Mouse (Mus musculus) CH12.LX (cell line): ENCODE results near the gene Dync2h1. TPM values are rescaled to one million over a fixed set of nuclear protein-coding genes. Genes with fewer than 3 reads are reported as not detected.

ENCODE experiments used
- DNase-seq: peaks from one replicate; pipeline ENCODE4 v3.0.0-alpha.2; 2013; ENCODE audit errors: extremely low read depth
- H3K27ac ChIP-seq: 2 replicates; pipeline ENCODE4 v1.5.1; 2012; ENCODE audit warnings: low read depth, mild to moderate bottlenecking, control low read depth, moderate library complexity; ENCODE audit not compliant: insufficient read depth
- H3K27me3 ChIP-seq: replicated peaks from 2 replicates; pipeline ENCODE3; 2012; ENCODE audit warnings: inconsistent platforms
- H3K36me3 ChIP-seq, 2 experiments: replicated peaks in 1 of 2; 2 replicates each; pipeline versions ENCODE3 to v1.6.1; 2012; ENCODE audit warnings: inconsistent platforms in 1 of 2, low read length in 1 of 2, mild to moderate bottlenecking in 1 of 2, mixed read lengths in 1 of 2, moderate library complexity in 1 of 2; ENCODE audit not compliant: control insufficient read depth in 1 of 2, insufficient read depth in 1 of 2
- H3K4me1 ChIP-seq, 2 experiments: 2 replicates each; pipeline ENCODE4 v1.6.1; 2012; ENCODE audit warnings: inconsistent platforms in 1 of 2, moderate library complexity in 1 of 2; ENCODE audit not compliant: insufficient read depth in 2 of 2, control insufficient read depth in 1 of 2
- H3K4me2 ChIP-seq: 2 replicates; pipeline ENCODE4 v1.6.1; 2012; ENCODE audit warnings: low read depth, mild to moderate bottlenecking, control low read depth; ENCODE audit not compliant: poor library complexity, insufficient read depth, severe bottlenecking
- H3K4me3 ChIP-seq, 3 experiments: fragments of 150-350 bp in 1 of 3; sonication (generic) in 1 of 3; replicated peaks in 1 of 3; 2 replicates each; pipeline versions ENCODE3 to v1.5.1; 2011 to 2012; ENCODE audit warnings: low read depth in 2 of 3, low read length in 2 of 3, mild to moderate bottlenecking in 2 of 3, moderate library complexity in 2 of 3, control low read depth in 1 of 3, improper control_type of control experiment in 1 of 3, inconsistent platforms in 1 of 3, mixed read lengths in 1 of 3; ENCODE audit not compliant: poor library complexity in 1 of 3
- H3K79me2 ChIP-seq: replicated peaks from 2 replicates; pipeline ENCODE4 v1.6.1; 2012; ENCODE audit warnings: mild to moderate bottlenecking, moderate library complexity; ENCODE audit not compliant: control insufficient read depth, poor library complexity, insufficient read depth, severe bottlenecking; ENCODE audit errors: extremely low read depth
- H3K9ac ChIP-seq: 2 replicates; pipeline ENCODE4 v1.6.1; 2012; ENCODE audit warnings: low read depth, mild to moderate bottlenecking, control low read depth, moderate library complexity; ENCODE audit not compliant: insufficient read depth
- H3K9me3 ChIP-seq: replicated peaks from 2 replicates; pipeline ENCODE3; 2012; ENCODE audit warnings: low read length, inconsistent platforms, mixed read lengths
- BHLHE40 ChIP-seq: IDR thresholded peaks from 2 replicates; pipeline ENCODE4 v1.6.1; 2011; ENCODE audit warnings: mild to moderate bottlenecking, low read depth, low read length, improper control_type of control experiment
- CHD2 ChIP-seq: IDR thresholded peaks from 2 replicates; pipeline ENCODE4 v1.6.1; 2011; ENCODE audit warnings: low read length, improper control_type of control experiment
- CTCF ChIP-seq, 2 experiments: IDR thresholded peaks in 1 of 2; conservative IDR thresholded peaks in 1 of 2; 2 replicates each; pipeline ENCODE4 v1.5.1; 2011 to 2012; ENCODE audit warnings: low read depth in 2 of 2, low read length in 2 of 2, improper control_type of control experiment in 1 of 2, inconsistent platforms in 1 of 2, mild to moderate bottlenecking in 1 of 2, moderate library complexity in 1 of 2
- E2F4 ChIP-seq: IDR thresholded peaks from 2 replicates; pipeline ENCODE4 v1.6.1; 2011; ENCODE audit warnings: low read depth, low read length, improper control_type of control experiment; ENCODE audit not compliant: insufficient replicate concordance
- ELF1 ChIP-seq: IDR thresholded peaks from 2 replicates; pipeline ENCODE4 v1.6.1; 2014; ENCODE audit warnings: low read depth, mild to moderate bottlenecking, inconsistent platforms, low read length, improper control_type of control experiment
- EP300 ChIP-seq: IDR thresholded peaks from 2 replicates; pipeline ENCODE4 v1.6.1; 2011; ENCODE audit warnings: low read length, improper control_type of control experiment
- GABPA ChIP-seq: IDR thresholded peaks from 2 replicates; pipeline ENCODE4 v1.6.1; 2012; ENCODE audit warnings: low read depth, low read length, improper control_type of control experiment, inconsistent platforms; ENCODE audit not compliant: insufficient replicate concordance
- IRF4 ChIP-seq: IDR thresholded peaks from 2 replicates; pipeline ENCODE4 v1.6.1; 2014; ENCODE audit warnings: low read depth, mild to moderate bottlenecking, inconsistent platforms, low read length, improper control_type of control experiment
- JUN ChIP-seq: IDR thresholded peaks from 2 replicates; pipeline ENCODE4 v1.6.1; 2011; ENCODE audit warnings: low read depth, mild to moderate bottlenecking, low read length, improper control_type of control experiment, moderate library complexity; ENCODE audit not compliant: insufficient read depth
- KAT2A ChIP-seq: IDR thresholded peaks from 2 replicates; pipeline ENCODE4 v1.6.1; 2012; ENCODE audit warnings: low read length, improper control_type of control experiment, inconsistent platforms; ENCODE audit not compliant: insufficient replicate concordance
- MAFK ChIP-seq: IDR thresholded peaks from 2 replicates; pipeline ENCODE4 v1.6.1; 2011; ENCODE audit warnings: low read length, improper control_type of control experiment; ENCODE audit not compliant: insufficient replicate concordance
- MEF2A ChIP-seq: IDR thresholded peaks from 2 replicates; pipeline ENCODE4 v1.6.1; 2014; ENCODE audit warnings: low read depth, mild to moderate bottlenecking, inconsistent platforms, low read length, improper control_type of control experiment, borderline replicate concordance
- MXI1 ChIP-seq: IDR thresholded peaks from 2 replicates; pipeline ENCODE4 v1.6.1; 2011; ENCODE audit warnings: mild to moderate bottlenecking, low read depth, low read length, improper control_type of control experiment
- NELFE ChIP-seq: IDR thresholded peaks from 2 replicates; pipeline ENCODE4 v1.6.1; 2011; ENCODE audit warnings: low read depth, low read length, improper control_type of control experiment
- NRF1 ChIP-seq: IDR thresholded peaks from 2 replicates; pipeline ENCODE4 v1.6.1; 2014; ENCODE audit warnings: low read depth, mild to moderate bottlenecking, inconsistent platforms, low read length, improper control_type of control experiment, moderate library complexity
- RCOR1 ChIP-seq: conservative IDR thresholded peaks from 2 replicates; pipeline ENCODE4 v1.6.1; 2012; ENCODE audit warnings: low read depth, mild to moderate bottlenecking, inconsistent platforms, low read length, improper control_type of control experiment
- SIN3A ChIP-seq: IDR thresholded peaks from 2 replicates; pipeline ENCODE4 v1.6.1; 2012; ENCODE audit warnings: low read length, improper control_type of control experiment, inconsistent platforms
- SMC3 ChIP-seq: IDR thresholded peaks from 2 replicates; pipeline ENCODE4 v1.6.1; 2011; ENCODE audit warnings: low read depth, low read length, improper control_type of control experiment
- TCF12 ChIP-seq: IDR thresholded peaks from 2 replicates; pipeline ENCODE4 v1.6.1; 2014; ENCODE audit warnings: low read depth, mild to moderate bottlenecking, inconsistent platforms, low read length, improper control_type of control experiment
- ZC3H11A ChIP-seq: IDR thresholded peaks from 2 replicates; pipeline ENCODE4 v1.6.1; 2012; ENCODE audit warnings: low read depth, mild to moderate bottlenecking, inconsistent platforms, low read length, improper control_type of control experiment
- ZKSCAN1 ChIP-seq: IDR thresholded peaks from 2 replicates; pipeline ENCODE4 v1.6.1; 2012; ENCODE audit warnings: low read depth, inconsistent platforms, low read length, improper control_type of control experiment, borderline replicate concordance
- ZNF384 ChIP-seq: IDR thresholded peaks from 2 replicates; pipeline ENCODE4 v1.6.1; 2012; ENCODE audit warnings: low read depth, low read length, improper control_type of control experiment, inconsistent platforms
- dilution Hi-C: fragments of 300-500 bp; cut with MboI; formaldehyde crosslinking; loops from 2 replicates; pipeline ENCODE4 v1.14.3; 2020; ENCODE audit warnings: low sequenced_read_pairs; ENCODE audit not compliant: extremely low pct_unique_long_range_greater_than_20kb, extremely low pct_ligation_motif_present
- in situ Hi-C: fragments of 300-500 bp; cut with MboI; formaldehyde crosslinking; loops from 3 replicates; pipeline ENCODE4 v1.14.3; 2019; ENCODE audit warnings: low sequenced_read_pairs, low pct_ligation_motif_present, low pct_unique_long_range_greater_than_20kb, mixed read lengths
- polyA plus RNA-seq: library from polyadenylated mRNA; unstranded; fragments of >175 nt; gene quantifications from 2 replicates; pipeline ENCODE4 v1.2.1, GENCODE M21; 2012; ENCODE audit warnings: low read depth; ENCODE audit not compliant: insufficient read length
- total RNA-seq, 2 experiments: library from RNA; depleted of rRNA; stranded (reverse); fragments of 300-350 nt in 1 of 2; fragments of >200 nt in 1 of 2; gene quantifications; 2 replicates each; pipeline ENCODE4 v1.2.3; 2012 to 2014

Dync2h1 gene
- total and polyA plus RNA-seq, 3 experiments, result 2.9 to 4.9 (median 4.0) TPM

DNA sequence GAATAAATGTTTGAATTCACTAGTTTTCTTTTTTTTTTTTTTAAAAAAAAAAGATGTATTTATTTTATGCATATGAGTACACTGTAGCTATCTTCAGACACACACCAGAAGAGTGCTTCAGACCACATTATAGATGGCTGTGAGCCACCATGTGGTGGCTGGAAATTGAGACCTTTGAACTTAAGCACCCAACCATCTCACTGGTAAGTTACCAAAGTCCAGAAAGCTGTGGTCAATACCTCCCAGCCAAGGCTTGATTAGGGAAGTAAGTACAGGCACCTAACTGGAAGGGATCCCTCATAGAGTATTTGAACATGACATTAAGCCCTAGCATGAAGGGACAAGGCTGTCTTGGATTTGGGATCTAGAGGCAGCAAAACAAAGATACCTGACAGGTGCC is 292.9 kb downstream of the Dync2h1 start:
- dilution Hi-C loops, result no loop called here

GRCm38 (mm10) chr9:6881187-6881984 is 302.9 kb downstream of the Dync2h1 start:
- Histone ChIP-seq H3K9me3 (no peaks in the 10 kb centered on the region), H3K79me2 (no peaks in the 10 kb centered on the region), H3K27me3 (no peaks in the 10 kb centered on the region), H3K4me1 (no peaks in the 10 kb centered on the region), H3K9ac (no peak overlapping the region), H3K4me2 (no peak overlapping the region), H3K36me3 (no peaks in the 10 kb centered on the region), H3K27ac (no peak overlapping the region), H3K4me3 (no peak overlapping the region)
- DNase-seq, result no peak
- TF ChIP-seq NRF1 (no peak), MXI1 (no peak), BHLHE40 (no peak), SIN3A (no peak)
- in situ Hi-C loops (no loop called here), dilution Hi-C loops (no loop called here)

More for the DNA sequence above, 292.9 kb downstream of the Dync2h1 start:
- H3K9me3 ChIP-seq, result no peaks in the 10 kb centered on the region
- in situ Hi-C loops, result no loop called here
- no peak for DNase-seq
- H3K9ac ChIP-seq, result no peak overlapping the region
- no peak overlapping the region for H3K27ac ChIP-seq
- no peak overlapping the region for H3K4me2 ChIP-seq
- TF ChIP-seq NELFE, result no peak
- no peak for TF ChIP-seq CTCF (conservative IDR thresholded peaks at IDR 0.05 in 1 of 2, IDR thresholded peaks at IDR 0.05 in 1 of 2; ENCODE audit: low read depth in 2 of 2, low read length in 2 of 2)
- no peak for TF ChIP-seq KAT2A
- no peak for TF ChIP-seq SMC3
- no peak for TF ChIP-seq ZC3H11A
- no peak for TF ChIP-seq GABPA
- TF ChIP-seq EP300, result no peak
- no peak for TF ChIP-seq RCOR1
- TF ChIP-seq MAFK, result no peak
- TF ChIP-seq TCF12, result no peak
- TF ChIP-seq ELF1, result no peak
- TF ChIP-seq JUN, result no peak
- TF ChIP-seq SIN3A, result no peak
- TF ChIP-seq IRF4, result no peak
- TF ChIP-seq ZNF384, result no peak
- TF ChIP-seq CHD2, result no peak
- TF ChIP-seq ZKSCAN1, result no peak
- TF ChIP-seq E2F4, result no peak
- TF ChIP-seq MEF2A, result no peak
- no peaks in the 10 kb centered on the region for H3K36me3 ChIP-seq
- H3K4me3 ChIP-seq, result no peak overlapping the region
- H3K4me1 ChIP-seq, result no peaks in the 10 kb centered on the region
- no peaks in the 10 kb centered on the region for H3K79me2 ChIP-seq
- H3K27me3 ChIP-seq, result no peaks in the 10 kb centered on the region

Other genes with a start within 250 kb of the Dync2h1 start
- 72.6 and 102 TPM in 2 replicates for gene Dcun1d5, start 74 bp upstream of the Dync2h1 start, total RNA-seq (2012; rRNA removed)
- gene Dcun1d5, start 74 bp upstream of the Dync2h1 start, total RNA-seq (2014; rRNA removed), result 246 and 288 TPM in 2 replicates
- gene Dcun1d5, start 74 bp upstream of the Dync2h1 start, polyA plus RNA-seq, result 228 and 251 TPM in 2 replicates
- not detected in 2 replicates for gene Mmp13, start 88.1 kb upstream of the Dync2h1 start, total RNA-seq (2012; rRNA removed)
- gene Mmp13, start 88.1 kb upstream of the Dync2h1 start, total RNA-seq (2014; rRNA removed), result not detected in 2 replicates
- gene Mmp13, start 88.1 kb upstream of the Dync2h1 start, polyA plus RNA-seq, result not detected in 2 replicates
- gene Mmp12, start 159.9 kb upstream of the Dync2h1 start, total RNA-seq (2012; rRNA removed), result not detected in 2 replicates
- gene Mmp12, start 159.9 kb upstream of the Dync2h1 start, total RNA-seq (2014; rRNA removed), result 0.11 TPM in 1 of 2 replicates, not detected in the other
- not detected in 2 replicates for gene Mmp12, start 159.9 kb upstream of the Dync2h1 start, polyA plus RNA-seq
- not detected in 2 replicates for gene Mmp1b, start 203.6 kb upstream of the Dync2h1 start, total RNA-seq (2012; rRNA removed)
- not detected in 2 replicates for gene Mmp1b, start 203.6 kb upstream of the Dync2h1 start, total RNA-seq (2014; rRNA removed)
- 0.16 TPM in 1 of 2 replicates, not detected in the other for gene Mmp1b, start 203.6 kb upstream of the Dync2h1 start, polyA plus RNA-seq